Mouse (Mus musculus): ENCODE data around the gene Aldh18a1. TPM values are rescaled to one million over a fixed set of nuclear protein-coding genes. Genes with fewer than 3 reads are reported as not detected.

Gene Aldh18a1
- total RNA-seq (2023): 10 to 100 TPM; 16.1 to 19.1 TPM

GRCm38 (mm10) chr19:40588293-40588654, at the start of gene Aldh18a1:
Gene Aldh18a1 (minus strand): TSS chr19:40588463.

GRCm38 (mm10) chr19:40611830-40612506, 23.7 kb upstream of the Aldh18a1 start, which contains the start of the genes Tctn3 and Entpd1:
Gene Tctn3 (minus strand): TSS chr19:40612233.
Gene Entpd1 (plus strand): TSS chr19:40612366.

GRCm38 (mm10) chr19:40513632-40514078, 74.6 kb downstream of the Aldh18a1 start, which contains the start of gene Sorbs1:
Gene Sorbs1 (minus strand): TSS chr19:40513779.

Other genes starting within 250 kb of the Aldh18a1 start
- gene Sorbs1, start 74.7 kb downstream of the Aldh18a1 start, total RNA-seq (2023): 1 to 10 TPM; 3.6 to 5.6 TPM
- gene Tctn3, start 23.8 kb upstream of the Aldh18a1 start, total RNA-seq (2023): 10 to 100 TPM; 16.1 to 19.5 TPM
- gene Entpd1, start 23.9 kb upstream of the Aldh18a1 start, total RNA-seq (2023): 100 to 1,000 TPM; 119 to 120 TPM
- not detected for gene Cc2d2b, start 160.3 kb upstream of the Aldh18a1 start, total RNA-seq (2023)
- 1 to 10 TPM; 5.2 to 6.2 TPM for gene Ccnj, start 242.8 kb upstream of the Aldh18a1 start, total RNA-seq (2023)